Mouse (Mus musculus) c-Kit-positive CD71-positive TER-119-negative erythroid progenitor cells, embryonic 14.5 days (primary cell): ENCODE measurements around the gene Baz1b.
"Not testable (repeated sequence)": the region's sequence is repeated elsewhere in the genome, so short reads cannot be mapped to it uniquely, and the experiment has no call there.

Source experiments
- DNase-seq: peaks from one replicate; pipeline ENCODE4 v3.0.0-alpha.2; 2013; ENCODE audit warnings: low read depth

Gene Baz1b

GRCm38 (mm10) chr5:135179616-135180015 is 7.4 kb upstream of the Baz1b start:
- no peak for DNase-seq

GRCm38 (mm10) chr5:135180796-135181195 is 6.3 kb upstream of the Baz1b start:
- DNase-seq: no peak

DNA sequence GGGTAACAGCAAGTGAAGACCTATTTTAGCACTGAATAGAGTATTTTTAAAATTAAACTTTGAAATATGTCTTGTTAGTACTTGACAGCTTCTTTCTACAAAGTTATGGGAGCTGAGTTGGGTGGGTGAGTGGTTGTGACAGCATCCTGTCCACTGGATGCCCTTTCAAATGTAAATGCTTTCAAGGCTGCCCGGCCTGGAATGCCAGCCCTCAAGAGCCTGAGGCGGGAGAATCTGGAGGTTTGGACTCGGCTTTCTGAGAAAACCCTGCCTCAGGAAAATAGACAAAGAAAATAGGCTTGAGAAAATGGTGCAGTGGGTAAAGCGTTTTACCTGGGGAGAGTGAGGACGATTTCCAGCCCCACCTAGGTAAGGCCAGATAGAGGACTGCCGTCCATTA is 5.3 kb upstream of the Baz1b start:
- DNase-seq: no peak

DNA sequence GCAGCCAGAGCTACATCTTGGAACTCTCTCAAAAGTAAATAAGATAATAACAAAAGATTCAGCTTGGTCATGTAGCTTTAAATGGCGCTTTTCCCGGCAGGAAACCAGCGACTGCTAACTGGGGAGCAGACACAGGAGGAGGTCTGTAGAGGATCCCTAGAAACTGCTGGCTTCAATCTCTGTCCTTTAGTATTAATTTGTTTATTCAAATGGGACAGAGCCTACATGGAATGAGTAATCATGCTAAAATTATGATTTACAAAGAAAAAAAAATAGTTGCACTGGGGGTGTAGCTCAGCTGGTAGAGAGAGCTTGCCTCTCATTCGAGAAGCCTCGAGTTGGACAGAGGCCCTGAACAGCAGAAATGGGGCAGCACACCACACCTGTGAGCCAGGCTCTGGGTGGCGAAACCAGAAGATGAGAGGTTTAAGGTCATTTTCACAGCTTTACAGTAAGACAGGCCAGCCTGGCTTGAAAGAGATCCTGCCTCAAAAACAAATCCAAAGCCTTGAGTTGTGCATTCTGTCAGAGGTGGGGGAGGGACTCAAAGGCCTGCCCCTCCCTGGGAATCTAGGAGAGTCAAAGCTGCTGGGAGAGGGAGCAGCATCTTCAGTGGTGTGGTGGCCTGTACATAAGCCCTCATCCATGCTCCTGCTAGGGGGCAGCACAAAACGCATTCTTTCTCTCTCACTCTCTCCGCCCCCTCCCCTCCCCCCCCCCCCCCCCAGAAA is 3.8 kb upstream of the Baz1b start:
- no peak for DNase-seq

GRCm38 (mm10) chr5:135185016-135185415 is 2.0 kb upstream of the Baz1b start:
- no peak for DNase-seq

- DNase-seq: peak; percentile 63
Measured at GRCm38 (mm10) chr5:135185596-135185995, 1.5 kb upstream of the Baz1b start.

- no peak for DNase-seq
Measured at GRCm38 (mm10) chr5:135186231-135186620, 838 bp upstream of the Baz1b start.

DNA sequence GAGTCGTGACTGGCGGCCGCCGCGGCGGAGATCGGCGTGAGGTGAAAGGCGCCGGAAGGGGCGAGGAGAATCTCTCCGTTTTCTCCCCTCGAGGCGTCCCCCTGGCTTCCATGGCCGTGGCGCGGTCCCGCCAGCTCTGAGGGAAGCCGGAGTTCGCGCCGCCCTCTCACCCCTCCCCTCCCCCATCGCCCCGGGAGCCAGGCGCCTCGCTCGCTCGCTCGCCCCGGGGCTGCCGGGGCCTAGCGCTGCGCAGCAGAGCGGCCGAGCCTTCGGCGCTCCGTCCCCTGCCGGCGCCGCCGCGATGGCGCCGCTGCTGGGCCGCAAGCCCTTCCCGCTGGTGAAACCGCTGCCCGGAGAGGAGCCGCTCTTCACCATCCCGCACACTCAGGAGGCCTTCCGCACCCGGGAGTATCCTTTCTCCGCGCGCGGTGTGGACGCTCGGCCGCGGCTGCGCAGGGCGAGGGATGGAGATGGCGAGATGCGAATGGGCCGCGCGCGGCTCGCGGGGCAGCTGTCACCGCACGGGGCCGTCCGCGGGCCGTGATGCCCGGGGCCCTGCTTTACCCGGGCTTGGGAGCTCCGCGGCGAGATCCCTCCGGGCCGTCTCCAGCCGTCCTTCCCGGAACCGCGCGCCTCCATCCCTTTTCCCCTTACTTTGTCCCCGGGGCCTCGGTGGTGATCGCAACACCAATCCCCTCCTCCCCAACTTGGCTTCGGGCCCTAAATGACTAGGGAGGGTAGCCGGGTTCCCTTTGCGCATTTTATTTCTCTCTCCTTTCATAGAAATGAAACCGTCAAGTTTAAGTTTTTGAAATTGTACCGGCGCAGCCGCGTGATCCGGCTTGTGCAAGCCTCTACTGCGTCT is 517 bp downstream of the Baz1b start:
- no peak for DNase-seq

DNA sequence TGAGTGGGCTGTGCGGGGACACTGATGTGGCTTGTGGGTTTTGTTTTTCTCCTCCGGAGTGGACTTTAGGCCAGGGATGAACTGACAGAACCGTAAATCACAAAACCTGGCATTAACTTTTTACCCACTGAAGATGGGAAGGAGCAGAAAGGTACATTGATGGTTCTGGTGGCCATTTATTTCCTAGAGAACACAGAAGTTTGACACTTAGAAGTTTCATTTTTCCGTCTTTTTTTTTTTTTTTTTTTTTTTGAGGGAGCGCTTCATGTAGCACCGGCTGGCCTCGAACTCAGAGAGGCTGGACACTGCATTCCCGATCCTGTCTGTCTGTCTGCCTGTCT is 1.1 kb downstream of the Baz1b start:
- DNase-seq: no peak

- no peak for DNase-seq
Measured at GRCm38 (mm10) chr5:135189281-135190022, 2.4 kb downstream of the Baz1b start.

GRCm38 (mm10) chr5:135191620-135192019 is 4.6 kb downstream of the Baz1b start:
- peak; percentile 65 for DNase-seq

DNA sequence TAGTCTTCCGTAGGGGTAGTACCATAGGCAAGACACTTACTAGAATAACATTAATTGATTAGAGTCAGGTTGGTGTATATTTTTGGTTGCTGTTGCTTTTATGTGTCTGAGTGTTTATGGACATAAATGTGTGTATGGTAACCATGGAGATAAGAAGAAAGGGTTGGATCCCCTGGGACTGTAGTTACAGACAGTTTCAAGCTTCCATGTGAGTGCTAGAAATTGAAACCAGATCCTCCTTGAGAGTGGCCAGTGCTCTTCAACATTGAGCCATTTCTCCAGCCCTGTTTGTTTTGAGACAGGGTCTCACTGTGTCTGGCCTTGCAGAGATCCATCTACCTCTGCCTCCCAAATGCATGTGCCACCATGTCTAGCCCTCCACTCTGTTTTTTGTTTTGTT is 5.4 kb downstream of the Baz1b start:
- no peak for DNase-seq

DNA sequence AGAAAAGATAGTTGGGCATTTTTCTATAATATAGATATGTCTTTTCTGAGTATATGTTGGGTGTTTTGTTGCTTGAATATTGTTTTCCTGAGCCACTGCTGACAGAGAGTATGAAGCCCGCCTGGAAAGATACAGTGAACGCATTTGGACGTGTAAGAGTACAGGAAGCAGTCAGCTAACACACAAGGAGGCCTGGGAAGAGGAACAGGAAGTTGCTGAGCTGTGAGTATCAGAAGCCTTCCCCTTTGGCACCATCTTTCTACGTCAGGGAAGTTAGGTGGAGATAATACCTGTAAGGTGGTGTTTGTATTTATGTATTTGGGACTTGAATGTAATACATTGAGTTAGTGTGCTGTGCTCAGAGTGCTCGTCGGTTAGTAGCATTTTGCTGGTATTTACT is 9.3 kb downstream of the Baz1b start:
- DNase-seq: no peak

- DNase-seq: no peak
Measured at GRCm38 (mm10) chr5:135202763-135203162, 15.7 kb downstream of the Baz1b start.

GRCm38 (mm10) chr5:135208197-135208596 is 21.1 kb downstream of the Baz1b start:
- DNase-seq: no peak

- no peak for DNase-seq
Measured at GRCm38 (mm10) chr5:135216871-135217270, 29.8 kb downstream of the Baz1b start.

DNA sequence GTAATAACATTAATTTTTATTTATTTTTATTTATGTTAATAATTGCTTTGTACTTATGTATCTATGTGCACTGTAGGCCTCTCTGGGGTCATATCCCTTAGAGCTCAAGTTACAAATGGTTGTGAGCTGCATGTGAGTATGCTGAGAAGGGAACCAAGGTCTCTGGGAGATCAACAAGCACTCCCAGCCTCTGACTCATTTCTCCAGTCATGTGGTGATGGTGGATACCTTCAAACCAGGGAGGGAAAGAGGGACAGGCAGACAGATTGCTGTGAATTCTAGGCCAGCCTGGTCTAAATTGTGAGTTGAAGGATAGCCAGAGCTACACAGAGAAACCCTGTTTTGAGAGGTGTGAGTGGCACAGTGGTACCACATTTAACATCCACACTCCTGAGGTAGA is 33.9 kb downstream of the Baz1b start:
- no peak for DNase-seq

- DNase-seq: no peak
Measured at GRCm38 (mm10) chr5:135222066-135222465, 35.0 kb downstream of the Baz1b start.

- no peak for DNase-seq
Measured at GRCm38 (mm10) chr5:135224169-135224568, 37.1 kb downstream of the Baz1b start.

- not testable (repeated sequence) for DNase-seq
Measured at GRCm38 (mm10) chr5:135225879-135226278, 38.8 kb downstream of the Baz1b start.

DNA sequence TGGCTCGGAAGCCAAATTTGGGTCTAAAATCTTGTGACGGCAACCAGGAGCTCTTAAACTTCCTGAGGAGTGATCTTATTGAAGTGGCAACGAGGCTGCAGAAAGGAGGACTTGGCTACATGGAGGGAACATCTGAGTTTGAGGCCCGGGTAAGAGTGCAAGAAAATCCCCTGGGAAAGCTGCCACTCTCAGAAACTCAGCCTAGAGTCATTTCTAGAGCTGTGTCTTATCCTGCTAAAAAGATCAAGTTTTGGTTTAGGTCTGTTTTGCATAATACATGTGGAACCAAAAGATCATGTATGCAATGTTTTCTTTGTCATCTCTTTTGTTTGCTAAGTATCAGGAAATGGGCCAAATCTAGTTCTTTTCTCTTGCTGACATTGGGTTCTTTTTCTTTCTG is 43.1 kb downstream of the Baz1b start:
- DNase-seq: no peak

GRCm38 (mm10) chr5:135233166-135233920 is 46.3 kb downstream of the Baz1b start:
- DNase-seq: no peak
